Mouse (Mus musculus): Measurements from ENCODE around the gene Car2. TPM values are rescaled to one million over a fixed set of nuclear protein-coding genes. Genes with fewer than 3 reads are reported as not detected.

Car2 gene
- 16.4 and 25.7 TPM in 2 replicates for polyA plus RNA-seq (2015; fragmentation: Nextera tagmentation; extraction: Ambion mirVana)

DNA sequence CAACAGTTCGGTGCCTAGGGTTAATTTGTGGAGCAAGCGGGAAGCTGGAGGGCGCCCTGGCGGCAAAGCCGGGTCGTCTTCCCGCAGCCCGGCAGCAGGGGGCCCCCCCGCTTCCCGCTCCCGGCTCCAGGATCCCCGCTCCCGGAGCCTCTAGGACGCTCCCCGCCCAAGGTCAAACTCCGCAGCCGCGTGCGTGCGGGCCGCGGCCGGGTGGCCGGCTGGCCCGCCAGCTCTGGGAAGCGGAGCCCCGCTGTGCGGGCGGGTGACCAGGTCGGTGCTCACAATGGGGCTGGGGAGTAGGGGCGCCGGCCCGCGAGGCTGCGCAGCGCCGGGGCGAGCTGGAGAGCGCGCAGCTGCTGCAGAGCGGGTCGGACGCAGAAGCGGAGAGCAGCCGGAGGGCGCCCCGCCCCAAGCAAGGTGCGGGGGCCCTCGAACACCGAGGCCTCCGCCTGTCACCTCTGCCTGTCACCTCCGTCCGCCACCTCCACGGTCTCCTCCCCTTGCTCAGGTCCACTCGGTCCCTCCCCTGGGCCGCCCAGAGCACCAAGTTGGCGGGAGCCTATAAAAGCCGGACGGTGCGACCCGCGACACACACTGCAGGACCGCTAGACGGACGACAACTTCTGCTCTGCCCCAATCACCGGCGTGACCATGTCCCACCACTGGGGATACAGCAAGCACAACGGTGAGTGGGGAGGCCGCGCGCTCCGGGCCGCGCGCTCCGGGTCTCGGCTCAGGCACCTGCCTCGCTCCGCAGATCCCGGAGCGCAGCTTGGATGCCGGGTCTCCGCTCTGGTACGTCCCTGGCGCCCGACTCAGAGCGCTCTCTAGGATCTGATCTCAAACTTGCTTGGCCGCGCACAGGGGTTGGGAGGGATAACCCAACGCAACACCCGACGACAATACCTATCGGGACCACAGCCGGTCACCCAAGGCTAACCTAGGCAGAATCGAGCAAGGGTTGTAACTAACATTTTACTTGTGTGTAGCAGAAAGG, at the start of gene Car2:
Gene Car2, plus strand, starts transcription at position 172 of the 997 bp plus-strand sequence.
- H3K4me1 ChIP-seq: peaks cover 7% of the 10 kb centered on the region
- H3K4me2 ChIP-seq: peak within 1 kb of the TSS; percentile 98
- peak within 1 kb of the TSS; percentile 51 for H3K9ac ChIP-seq
- H3K27me3 ChIP-seq: peaks cover 22% of the 10 kb centered on the region
- ATAC-seq (ENCODE audit: insufficient number of reproducible peaks, low FRiP score, low TSS enrichment, low read depth): peak; percentile 69
- H3K4me3 ChIP-seq: peak within 1 kb of the TSS; percentile 68
- no peaks in the 10 kb centered on the region for H3K36me3 ChIP-seq
- WGBS: under 1% methylated on average over 90 of the region's 95 CpGs
- no peak within 1 kb of the TSS for H3K27ac ChIP-seq
- no peaks in the 10 kb centered on the region for H3K9me3 ChIP-seq

DNA sequence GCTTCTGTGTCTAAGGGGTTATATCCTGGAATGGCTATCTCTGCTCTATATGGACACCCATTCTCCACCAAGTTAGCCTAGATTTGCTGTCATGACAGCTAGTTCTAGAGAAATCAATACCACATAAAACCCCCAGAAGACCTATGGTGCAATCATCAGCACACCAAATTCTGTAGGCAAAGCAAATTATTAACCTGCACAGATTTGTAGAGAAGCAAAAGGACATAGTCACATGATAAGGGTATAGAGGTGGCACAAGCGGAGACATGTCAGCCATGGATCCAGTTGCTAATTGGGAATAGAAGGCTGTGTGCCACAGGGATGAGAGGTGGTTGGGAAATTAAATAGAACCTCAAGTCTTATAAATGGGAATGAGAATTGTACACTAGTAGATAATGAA, 47.1 kb upstream of the Car2 start:
- WGBS: 98% methylated on average over 1 of the region's 1 CpGs
- ATAC-seq (ENCODE audit: insufficient number of reproducible peaks, low FRiP score, low TSS enrichment, low read depth): no peak

DNA sequence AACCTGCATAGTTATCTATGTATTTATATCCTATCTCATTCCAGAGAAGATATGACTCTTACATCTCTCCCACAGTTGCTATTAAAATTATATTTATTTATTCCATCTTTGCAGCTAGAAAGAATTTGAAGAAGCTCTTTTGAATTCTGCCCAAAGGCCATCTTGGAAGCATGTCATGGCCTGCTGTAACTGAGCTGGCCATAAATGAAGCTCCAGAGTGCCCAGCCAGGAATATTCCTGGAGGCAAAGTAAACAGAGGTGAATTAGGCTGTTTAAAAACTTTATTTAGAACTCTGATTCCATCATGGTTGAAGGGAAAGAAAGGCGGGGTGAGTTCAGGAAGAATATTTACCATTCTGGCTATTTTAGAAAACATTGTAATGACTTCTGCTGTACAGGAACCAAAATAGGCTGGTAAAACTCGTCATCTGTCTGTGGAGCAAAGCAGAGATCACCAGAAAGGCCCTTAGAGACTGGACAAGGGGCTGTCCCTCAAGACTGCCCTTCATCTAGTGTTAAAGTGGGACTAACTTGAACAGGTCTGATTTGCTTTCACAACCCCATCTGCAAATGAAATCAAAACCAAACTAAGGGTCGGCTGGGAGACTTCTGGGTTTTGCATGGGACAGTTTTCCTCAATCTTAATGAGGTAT, 46.5 kb upstream of the Car2 start:
- H3K4me3 ChIP-seq: no peak overlapping the region
- no peak overlapping the region for H3K4me2 ChIP-seq
- no peak for ATAC-seq (ENCODE audit: insufficient number of reproducible peaks, low FRiP score, low TSS enrichment, low read depth)
- H3K9me3 ChIP-seq: no peaks in the 10 kb centered on the region
- no peak overlapping the region for H3K27ac ChIP-seq
- no peaks in the 10 kb centered on the region for H3K36me3 ChIP-seq
- H3K9ac ChIP-seq: no peak overlapping the region
- H3K27me3 ChIP-seq: no peaks in the 10 kb centered on the region
- 73% methylated on average over 3 of the region's 3 CpGs for WGBS
- H3K4me1 ChIP-seq: no peaks in the 10 kb centered on the region

More for the DNA sequence above, 47.1 kb upstream of the Car2 start:
- H3K9me3 ChIP-seq: no peaks in the 10 kb centered on the region
- no peaks in the 10 kb centered on the region for H3K4me1 ChIP-seq
- no peak overlapping the region for H3K27ac ChIP-seq
- no peaks in the 10 kb centered on the region for H3K36me3 ChIP-seq
- H3K9ac ChIP-seq: no peak overlapping the region
- H3K27me3 ChIP-seq: no peaks in the 10 kb centered on the region
- no peak overlapping the region for H3K4me3 ChIP-seq
- no peak overlapping the region for H3K4me2 ChIP-seq

DNA sequence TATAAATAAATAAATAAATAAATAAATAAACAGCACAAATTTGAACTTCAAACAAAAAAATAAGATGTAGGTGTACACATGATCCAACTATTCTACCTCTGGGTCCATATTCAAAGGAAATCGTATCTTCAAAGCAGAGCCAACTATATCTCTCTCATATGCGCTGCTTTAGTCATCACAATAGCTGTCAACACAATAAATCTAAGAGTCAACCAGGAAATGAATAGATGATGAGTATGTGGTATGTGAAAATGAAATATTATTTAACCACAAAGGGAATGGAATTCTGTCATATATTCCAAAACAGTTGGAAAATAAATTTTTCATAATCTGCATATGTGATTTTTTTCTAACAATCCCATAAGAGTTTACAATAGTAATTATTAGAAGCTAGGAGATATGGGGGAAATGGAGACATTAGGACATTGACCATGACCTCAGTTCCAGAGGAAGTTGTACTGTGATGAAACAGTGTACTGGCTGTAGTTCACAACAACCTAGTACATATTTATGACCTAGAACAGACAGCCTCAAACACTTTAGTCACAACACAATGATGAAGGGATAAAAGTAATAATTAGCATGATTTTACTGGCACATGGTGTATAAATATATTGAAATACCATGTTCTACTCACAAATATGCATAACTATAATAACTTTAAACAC, 37.4 kb upstream of the Car2 start:
- no peak overlapping the region for H3K27ac ChIP-seq
- no peaks in the 10 kb centered on the region for H3K36me3 ChIP-seq
- no peak for ATAC-seq (ENCODE audit: insufficient number of reproducible peaks, low FRiP score, low TSS enrichment, low read depth)
- 84% methylated on average over 2 of the region's 2 CpGs for WGBS
- H3K4me2 ChIP-seq: no peak overlapping the region
- H3K4me3 ChIP-seq: no peak overlapping the region
- H3K27me3 ChIP-seq: no peaks in the 10 kb centered on the region
- no peaks in the 10 kb centered on the region for H3K4me1 ChIP-seq
- H3K9me3 ChIP-seq: no peaks in the 10 kb centered on the region
- H3K9ac ChIP-seq: no peak overlapping the region

DNA sequence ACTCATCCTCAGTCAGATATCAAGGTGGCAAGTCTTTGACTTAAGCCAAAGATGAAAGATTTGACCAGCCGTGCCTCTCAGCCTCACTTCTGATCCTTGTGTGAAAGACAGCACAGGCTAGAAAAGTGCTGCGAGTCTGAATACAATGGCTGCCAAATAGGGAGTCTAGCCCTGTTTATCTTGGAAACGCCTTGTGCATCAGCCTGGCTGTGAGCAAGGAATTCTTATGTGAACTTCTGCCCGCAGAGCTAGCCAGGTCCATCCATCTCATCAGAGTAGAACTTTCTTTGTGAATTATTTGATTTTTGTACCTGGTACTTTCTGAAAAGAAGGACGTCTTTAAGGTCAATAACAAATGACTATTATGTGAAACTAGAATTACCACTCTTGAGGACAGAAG, 32.1 kb upstream of the Car2 start:
- ATAC-seq (ENCODE audit: insufficient number of reproducible peaks, low FRiP score, low TSS enrichment, low read depth): no peak
- Histone ChIP-seq H3K4me3 (no peak overlapping the region), H3K9ac (no peak overlapping the region), H3K4me2 (no peak overlapping the region), H3K4me1 (no peaks in the 10 kb centered on the region), H3K27me3 (no peaks in the 10 kb centered on the region), H3K36me3 (no peaks in the 10 kb centered on the region), H3K27ac (no peak overlapping the region), H3K9me3 (no peaks in the 10 kb centered on the region)
- 76% methylated on average over 5 of the region's 5 CpGs for WGBS

DNA sequence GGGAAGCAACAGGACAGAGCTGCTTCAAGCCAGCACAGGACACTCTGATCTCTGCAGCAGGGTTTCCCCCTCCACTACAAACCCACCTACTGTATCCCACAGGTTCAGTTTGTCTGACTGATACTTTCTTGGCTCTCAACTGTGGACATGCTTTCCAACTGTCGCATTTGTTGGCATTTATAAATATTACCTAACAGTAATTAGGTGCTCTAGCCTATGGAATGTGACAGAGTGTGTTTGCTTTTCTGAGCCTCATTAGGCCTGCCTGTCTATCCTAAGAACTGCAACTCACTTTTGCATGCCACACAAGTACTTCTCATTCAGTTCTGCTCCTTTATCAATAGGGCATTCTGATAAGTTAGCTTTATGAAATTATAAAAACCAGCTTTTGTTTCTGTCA, 31.6 kb upstream of the Car2 start:
- WGBS: 54% methylated on average over 1 of the region's 1 CpGs
- no peaks in the 10 kb centered on the region for H3K36me3 ChIP-seq
- H3K9ac ChIP-seq: no peak overlapping the region
- no peaks in the 10 kb centered on the region for H3K27me3 ChIP-seq
- H3K9me3 ChIP-seq: no peaks in the 10 kb centered on the region
- H3K4me2 ChIP-seq: no peak overlapping the region
- no peak overlapping the region for H3K27ac ChIP-seq
- H3K4me3 ChIP-seq: no peak overlapping the region
- H3K4me1 ChIP-seq: no peaks in the 10 kb centered on the region
- no peak for ATAC-seq (ENCODE audit: insufficient number of reproducible peaks, low FRiP score, low TSS enrichment, low read depth)

DNA sequence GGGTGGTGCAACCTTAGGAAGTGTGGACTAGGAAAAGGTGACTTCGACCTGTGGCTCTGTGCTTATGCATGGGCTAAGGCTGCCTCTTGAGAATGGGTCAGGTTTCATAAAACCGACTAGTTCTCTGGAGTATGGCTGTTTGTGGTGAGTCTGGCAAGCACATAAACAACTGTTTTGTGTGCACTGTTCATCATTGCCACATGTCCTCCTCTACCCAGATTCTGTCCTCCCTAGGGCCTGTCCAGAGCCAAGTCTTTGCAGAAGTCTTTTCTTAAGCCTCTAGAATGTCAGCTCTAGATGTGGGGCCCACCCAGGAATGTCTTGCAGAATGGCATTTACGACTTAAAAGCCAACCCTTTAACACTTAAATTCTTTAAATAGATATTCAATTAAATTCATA, 28.2 kb upstream of the Car2 start:
- WGBS: 65% methylated on average over 3 of the region's 3 CpGs
- Histone ChIP-seq H3K9ac (no peak overlapping the region), H3K4me1 (peaks cover 4% of the 10 kb centered on the region), H3K4me3 (no peak overlapping the region), H3K27me3 (no peaks in the 10 kb centered on the region), H3K9me3 (no peaks in the 10 kb centered on the region), H3K36me3 (no peaks in the 10 kb centered on the region), H3K27ac (no peak overlapping the region), H3K4me2 (no peak overlapping the region)
- no peak for ATAC-seq (ENCODE audit: insufficient number of reproducible peaks, low FRiP score, low TSS enrichment, low read depth)

DNA sequence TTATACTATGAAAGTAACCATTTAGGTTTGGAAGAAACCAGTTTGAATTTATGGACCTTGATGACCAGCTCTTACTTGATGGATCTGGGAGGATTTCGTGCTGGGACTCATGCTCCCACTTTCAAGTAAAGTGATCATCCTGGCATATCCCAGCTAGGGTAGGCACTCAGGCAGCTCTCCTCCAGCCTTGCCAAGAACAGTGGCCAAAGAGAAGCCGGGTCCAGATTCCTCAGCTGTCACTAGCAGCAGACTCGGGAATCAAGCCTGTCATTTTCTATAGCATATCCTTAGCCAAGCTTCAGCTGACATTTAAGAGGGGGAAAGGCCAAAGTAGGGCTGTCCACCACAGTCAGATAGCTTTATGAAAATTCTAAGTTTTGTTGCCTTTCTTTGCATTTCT, 25.8 kb upstream of the Car2 start:
- Histone ChIP-seq H3K9me3 (no peaks in the 10 kb centered on the region), H3K4me1 (peaks cover 9% of the 10 kb centered on the region), H3K27me3 (no peaks in the 10 kb centered on the region), H3K9ac (no peak overlapping the region), H3K27ac (no peak overlapping the region), H3K36me3 (no peaks in the 10 kb centered on the region), H3K4me2 (no peak overlapping the region), H3K4me3 (no peak overlapping the region)
- ATAC-seq (ENCODE audit: insufficient number of reproducible peaks, low FRiP score, low TSS enrichment, low read depth): no peak
- WGBS: 73% methylated on average over 3 of the region's 3 CpGs

DNA sequence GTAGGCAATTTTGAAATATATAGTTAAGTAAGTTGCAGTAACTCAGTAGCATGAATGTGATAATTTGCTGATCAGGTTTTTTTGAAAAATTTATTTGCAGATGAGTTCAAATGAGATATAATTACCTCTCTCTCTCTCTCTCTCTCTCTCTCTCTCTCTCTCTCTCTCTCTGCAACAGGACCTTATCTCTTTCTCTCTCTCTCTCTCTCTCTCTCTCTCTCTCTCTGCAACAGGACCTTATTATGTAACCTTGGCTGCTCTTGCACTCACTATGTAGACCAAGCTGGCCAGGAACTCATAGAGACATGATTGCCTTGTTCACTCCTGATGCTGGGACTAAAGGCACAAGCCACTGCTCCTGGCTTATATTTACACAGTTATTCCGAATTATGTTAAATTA, 24.9 kb upstream of the Car2 start:
- Histone ChIP-seq H3K4me1 (peaks cover 9% of the 10 kb centered on the region), H3K9me3 (no peaks in the 10 kb centered on the region), H3K36me3 (no peaks in the 10 kb centered on the region), H3K4me2 (no peak overlapping the region), H3K27ac (no peak overlapping the region), H3K27me3 (no peaks in the 10 kb centered on the region), H3K9ac (no peak overlapping the region), H3K4me3 (no peak overlapping the region)
- no peak for ATAC-seq (ENCODE audit: insufficient number of reproducible peaks, low FRiP score, low TSS enrichment, low read depth)
- 81% methylated on average over 1 of the region's 1 CpGs for WGBS

DNA sequence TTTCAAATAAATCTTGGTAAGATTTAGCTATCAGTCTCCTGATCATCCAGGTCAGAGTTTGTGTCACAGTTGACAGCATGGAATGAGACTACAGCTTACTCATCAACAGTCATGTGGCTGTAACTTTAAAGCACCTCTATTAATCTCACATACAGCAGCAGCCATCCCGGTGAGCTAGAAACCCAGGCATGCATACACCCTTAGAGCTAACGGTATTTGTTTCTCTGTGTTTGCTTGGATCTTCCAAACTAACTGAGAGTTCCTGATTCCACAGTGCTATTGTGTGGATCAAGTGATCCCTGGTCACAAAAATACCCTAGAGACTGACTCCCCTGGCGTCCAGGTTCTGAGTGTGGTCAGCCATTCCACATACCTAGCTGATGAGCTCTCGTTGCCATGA, 24.3 kb upstream of the Car2 start:
- Histone ChIP-seq H3K27ac (no peak overlapping the region), H3K9me3 (no peaks in the 10 kb centered on the region), H3K4me3 (no peak overlapping the region), H3K4me2 (no peak overlapping the region), H3K36me3 (no peaks in the 10 kb centered on the region), H3K4me1 (peaks cover 9% of the 10 kb centered on the region), H3K27me3 (no peaks in the 10 kb centered on the region), H3K9ac (no peak overlapping the region)
- no peak for ATAC-seq (ENCODE audit: insufficient number of reproducible peaks, low FRiP score, low TSS enrichment, low read depth)
- 40% methylated on average over 4 of the region's 4 CpGs for WGBS

DNA sequence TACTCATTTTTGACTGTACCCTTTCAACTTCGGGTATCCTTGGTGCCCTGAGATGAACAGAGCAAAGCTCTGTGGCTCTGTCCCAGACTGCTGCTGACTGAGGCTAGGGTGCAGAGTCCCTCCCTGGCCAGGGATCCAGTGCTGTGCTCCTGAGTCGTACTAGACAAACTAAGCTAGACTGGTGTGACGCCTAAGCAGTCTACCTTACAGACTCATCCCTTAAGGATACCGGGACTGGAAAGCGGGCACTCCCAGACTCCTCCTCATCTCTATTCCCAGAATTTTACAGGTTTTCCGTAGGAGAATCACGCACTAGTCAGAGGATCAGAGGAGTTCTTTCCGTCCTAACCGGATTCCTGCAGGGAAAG, 23.4 kb upstream of the Car2 start:
- ATAC-seq (ENCODE audit: insufficient number of reproducible peaks, low FRiP score, low TSS enrichment, low read depth): no peak
- Histone ChIP-seq H3K27ac (no peak overlapping the region), H3K4me3 (peak overlapping the region; percentile 23), H3K4me1 (peaks cover 9% of the 10 kb centered on the region), H3K27me3 (no peaks in the 10 kb centered on the region), H3K9ac (no peak overlapping the region; the same call in 1 of the 2 replicates), H3K9me3 (no peaks in the 10 kb centered on the region), H3K4me2 (peak overlapping the region; percentile 59), H3K36me3 (no peaks in the 10 kb centered on the region)
- 1% methylated on average over 9 of the region's 9 CpGs for WGBS

All from limb, embryonic 15.5 days (tissue).